In the genomic region with DNA sequence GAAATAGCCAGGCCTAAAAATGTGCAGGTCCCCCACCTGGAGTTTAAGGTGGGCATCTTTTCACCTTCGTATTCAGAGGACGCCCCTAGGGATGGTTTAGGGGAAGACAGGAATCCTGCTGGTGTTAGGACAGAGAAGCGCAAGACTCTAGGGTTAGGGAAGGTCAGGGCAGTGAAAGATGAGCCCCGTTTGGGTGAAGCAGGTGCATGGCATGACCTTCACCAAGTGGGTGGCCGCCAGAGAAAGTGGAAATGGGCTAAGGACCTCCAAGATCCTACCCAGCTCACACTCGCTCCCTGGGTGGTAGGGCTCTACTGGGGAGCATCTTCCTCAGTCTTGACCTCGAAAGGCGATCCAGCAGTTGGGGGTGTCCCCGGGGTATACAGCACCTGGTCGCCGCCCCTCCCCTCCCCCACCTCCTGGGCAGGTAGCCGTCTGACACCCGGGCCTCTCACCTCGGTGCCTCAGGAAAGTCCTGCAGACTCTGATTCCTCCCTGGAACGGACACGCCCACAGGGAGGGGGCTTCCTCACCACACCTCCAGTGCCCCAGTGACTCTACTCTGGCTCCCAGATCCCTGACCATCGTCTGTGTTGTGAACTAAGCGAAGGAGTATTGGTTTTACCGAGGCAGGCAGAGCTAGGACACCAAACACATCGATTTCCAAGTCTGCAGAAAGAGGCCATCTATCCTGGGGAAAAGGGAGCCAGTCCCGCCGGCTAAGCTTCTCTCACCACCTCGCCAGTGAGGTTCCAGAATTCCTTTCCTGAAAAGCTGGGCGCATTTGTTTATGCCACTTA, we compare ENCODE assay signal across 8 mouse cellular contexts. TPM values are rescaled to one million over a fixed set of nuclear protein-coding genes. Genes with fewer than 3 reads are reported as not detected.
A peak's percentile ranks its signal among the peaks of the same experiment; 100 is the strongest.
DNase-seq lines count a peak whose midpoint lies in the region; ATAC-seq and TF ChIP-seq lines count a peak whose summit lies in the region.

No protein-coding gene starts in this region.

- WGBS in heart, embryonic 15.5 days, result 7% methylated on average over 24 of the region's 24 CpGs
- 8% methylated on average over 24 of the region's 24 CpGs for WGBS in bone marrow, adult 2 months
- WGBS in hindbrain, embryonic 14.5 days, result 12% methylated on average over 24 of the region's 24 CpGs
- WGBS in midbrain, embryonic 13.5 days, result 11% methylated on average over 24 of the region's 24 CpGs

- TF ChIP-seq CTCF in bone marrow, adult 2 months (IDR thresholded peaks at IDR 0.05; ENCODE audit: control insufficient read depth, insufficient read depth, low read length), result no peak

- peaks cover 25% of the 10 kb centered on the region for H3K27me3 ChIP-seq in heart, embryonic 15.5 days
- peaks cover 14% of the 10 kb centered on the region; the same call in 1 of the 2 replicates for H3K27me3 ChIP-seq in hindbrain, embryonic 14.5 days (ENCODE audit: control insufficient read depth, insufficient read depth, low read length)
- H3K27me3 ChIP-seq in midbrain, embryonic 13.5 days, result peaks cover 29% of the 10 kb centered on the region

- ATAC-seq in heart, embryonic 15.5 days (replicated peaks; ENCODE audit: insufficient number of reproducible peaks, insufficient read depth, low FRiP score, low read depth), result no peak
- no peak for ATAC-seq in hindbrain, embryonic 14.5 days (ENCODE audit: low FRiP score)
- no peak for ATAC-seq in midbrain, embryonic 13.5 days
- ATAC-seq in inflammation-experienced regulatory T-cells, adult 6 months, result no peak

- peak overlapping the region; percentile 36 for H3K4me3 ChIP-seq in heart, embryonic 15.5 days
- no peak overlapping the region for H3K4me3 ChIP-seq in bone marrow, adult 2 months (replicated peaks; ENCODE audit: control insufficient read depth, low read depth, low read length)
- H3K4me3 ChIP-seq in hindbrain, embryonic 14.5 days (replicated peaks; ENCODE audit: low read length), result no peak overlapping the region
- no peak overlapping the region for H3K4me3 ChIP-seq in midbrain, embryonic 13.5 days (replicated peaks)

- no peak for DNase-seq in heart, adult 8-10 months (ENCODE audit: low spot score)
- DNase-seq in hindbrain, embryonic 14.5 days (ENCODE audit: low spot score), result no peak
- DNase-seq in spleen, postnatal 10 days (ENCODE audit: low spot score in 2 of 2), result no peak
- no peak for DNase-seq in adrenal gland, postnatal 14 days

- no peaks in the 10 kb centered on the region for H3K9me3 ChIP-seq in heart, embryonic 15.5 days (replicated peaks)
- H3K9me3 ChIP-seq in hindbrain, embryonic 14.5 days (ENCODE audit: control insufficient read depth, low read length), result no peaks in the 10 kb centered on the region
- H3K9me3 ChIP-seq in midbrain, embryonic 13.5 days, result peaks cover 6% of the 10 kb centered on the region; the same call in 1 of the 2 replicates

- no peaks in the 10 kb centered on the region for H3K36me3 ChIP-seq in heart, embryonic 15.5 days
- no peaks in the 10 kb centered on the region for H3K36me3 ChIP-seq in hindbrain, embryonic 14.5 days (replicated peaks; ENCODE audit: control insufficient read depth, insufficient read depth)
- H3K36me3 ChIP-seq in midbrain, embryonic 13.5 days, result no peaks in the 10 kb centered on the region

- peak overlapping the region; percentile 64 for H3K4me2 ChIP-seq in heart, embryonic 15.5 days
- peak overlapping the region; percentile 14; the same call in 1 of the 2 replicates for H3K4me2 ChIP-seq in hindbrain, embryonic 14.5 days (replicated peaks)
- peak overlapping the region; percentile 26; the same call in 1 of the 2 replicates for H3K4me2 ChIP-seq in midbrain, embryonic 13.5 days (replicated peaks)

- H3K27ac ChIP-seq in heart, embryonic 15.5 days, result no peak overlapping the region
- 0 out of 2 replicates have a peak overlapping the region, but pooled peaks have one; percentile 16 for H3K27ac ChIP-seq in bone marrow, adult 2 months (ENCODE audit: control insufficient read depth, insufficient read depth, low read depth, low read length, poor library complexity)
- no peak overlapping the region for H3K27ac ChIP-seq in hindbrain, embryonic 14.5 days
- no peak overlapping the region for H3K27ac ChIP-seq in midbrain, embryonic 13.5 days

- H3K4me1 ChIP-seq in heart, embryonic 15.5 days (replicated peaks), result peaks cover 14% of the 10 kb centered on the region
- H3K4me1 ChIP-seq in bone marrow, adult 2 months (ENCODE audit: control insufficient read depth, insufficient read depth, low read length), result no peaks in the 10 kb centered on the region
- no peaks in the 10 kb centered on the region for H3K4me1 ChIP-seq in hindbrain, embryonic 14.5 days (replicated peaks; ENCODE audit: control insufficient read depth, insufficient read depth, low read length)
- H3K4me1 ChIP-seq in midbrain, embryonic 13.5 days (replicated peaks), result peaks cover 9% of the 10 kb centered on the region

- TF ChIP-seq POLR2A in bone marrow, adult 2 months (IDR thresholded peaks at IDR 0.05; ENCODE audit: borderline replicate concordance, control insufficient read depth, low read depth, low read length), result no peak

- no peak overlapping the region; the same call in 1 of the 2 replicates for H3K9ac ChIP-seq in heart, embryonic 15.5 days
- H3K9ac ChIP-seq in hindbrain, embryonic 14.5 days, result no peak overlapping the region
- no peak overlapping the region for H3K9ac ChIP-seq in midbrain, embryonic 13.5 days (replicated peaks)

RNA-seq across cellular contexts. Expression of a gene that starts 10.6 kb away (rescaled TPM):
- 1.7 and 2.3 TPM in 2 replicates for polyA plus RNA-seq in heart, embryonic 15.5 days (2015; fragmentation: Nextera tagmentation; extraction: Ambion mirVana)
- 1 to 10 TPM; 3.7 to 7.3 (median 4.8) TPM for total RNA-seq in heart, adult 8-10 months (2022)
- polyA plus RNA-seq in bone marrow, adult 2 months (2011; ENCODE audit: insufficient read depth, insufficient read length, low replicate concordance, missing spikeins), result 2.5 TPM in 1 of 2 replicates, not detected in the other
- 9.0 and 11.7 TPM in 2 replicates for polyA plus RNA-seq in hindbrain, embryonic 14.5 days (2014; fragmentation: Nextera tagmentation; extraction: Ambion mirVana)
- polyA plus RNA-seq in midbrain, embryonic 13.5 days (2015; fragmentation: Nextera tagmentation; extraction: Ambion mirVana), result 15.4 and 17.2 TPM in 2 replicates
- polyA plus RNA-seq in inflammation-experienced regulatory T-cells, adult 6 months (2017; shearing (Covaris generic)), result 10 to 100 TPM in 2 of 3 experiments, 1 to 10 TPM in 1; 6.3 to 11.2 (median 10.5) TPM
- 31.7 and 43.0 TPM in 2 replicates for total RNA-seq in adrenal gland, postnatal 14 days (2021)

Comparison
In these comparisons a context has a peak if more than half of its experiments do, and no peak if none do; other contexts are left out.
1. H3K4me2 ChIP-seq: peak in every context shown above with its lines; median percentile 64 in heart, embryonic 15.5 days; 26 in midbrain, embryonic 13.5 days; 14 in hindbrain, embryonic 14.5 days.